Mouse (Mus musculus) liver, embryonic 11.5 days (tissue): Measurements from ENCODE around the gene Wiz. TPM values are rescaled to one million over a fixed set of nuclear protein-coding genes. Genes with fewer than 3 reads are reported as not detected.

Experiments used
- ATAC-seq: fragments of 200-750 bp; cut with Nextera tagmentation; replicated peaks from 2 replicates; pipeline ENCODE4 v1.8.0; 2017; ENCODE audit warnings: moderate number of reproducible peaks, mild to moderate bottlenecking, moderate TSS enrichment, moderate library complexity; ENCODE audit not compliant: low FRiP score
- DNase-seq: peaks from one replicate; pipeline ENCODE4 v3.0.0-alpha.2; 2017; ENCODE audit warnings: low spot score
- H3K27ac ChIP-seq: fragments of 300-500 bp; sonication (generic); 2 replicates; pipeline ENCODE4 v1.5.1; 2014; ENCODE audit warnings: mild to moderate bottlenecking, low read depth, low read length, control low read depth
- H3K27me3 ChIP-seq: fragments of 300-500 bp; sonication (generic); replicated peaks from 2 replicates; pipeline ENCODE4 v1.6.1; 2014; ENCODE audit warnings: low read length, mixed read lengths; ENCODE audit not compliant: control insufficient read depth, insufficient read depth
- H3K36me3 ChIP-seq: fragments of 300-500 bp; sonication (generic); 2 replicates; pipeline ENCODE4 v1.6.1; 2014; ENCODE audit warnings: mild to moderate bottlenecking, low read length, moderate library complexity, mixed read lengths; ENCODE audit not compliant: control insufficient read depth, insufficient read depth
- H3K4me1 ChIP-seq: fragments of 300-500 bp; sonication (generic); replicated peaks from 2 replicates; pipeline ENCODE4 v1.6.1; 2014; ENCODE audit warnings: low read length, mixed read lengths; ENCODE audit not compliant: control insufficient read depth, insufficient read depth
- H3K4me2 ChIP-seq: fragments of 300-500 bp; sonication (generic); 2 replicates; pipeline ENCODE4 v1.6.1; 2014; ENCODE audit warnings: mild to moderate bottlenecking, control low read depth, moderate library complexity
- H3K4me3 ChIP-seq: fragments of 300-500 bp; sonication (generic); 2 replicates; pipeline ENCODE4 v1.5.1; 2014; ENCODE audit warnings: low read depth, low read length, control low read depth
- H3K9ac ChIP-seq: fragments of 300-500 bp; sonication (generic); 2 replicates; pipeline ENCODE4 v1.6.1; 2014; ENCODE audit warnings: low read depth, low read length, control low read depth
- H3K9me3 ChIP-seq: fragments of 300-500 bp; sonication (generic); 2 replicates; pipeline ENCODE4 v1.6.1; 2016; ENCODE audit warnings: low read length, inconsistent platforms, mixed read lengths; ENCODE audit not compliant: control insufficient read depth
- WGBS: fragments of 180-500 bp; shearing (Covaris S2); extraction: QIAGEN DNeasy Blood & Tissue Kit; methylation state at CpG from one replicate; pipeline ENCODE4 v1.1.7; 2014; 5-methylcytosine and 5-hydroxymethylcytosine counted together
- polyA plus RNA-seq: library from polyadenylated mRNA; unstranded; fragments of >200 nt; fragmentation: Nextera tagmentation; extraction: Ambion mirVana; gene quantifications from 2 replicates; pipeline ENCODE4 v1.2.1, GENCODE M21; 2014

Wiz gene
- polyA plus RNA-seq, 1 experiment from 2014 or later = 25.7 TPM

DNA sequence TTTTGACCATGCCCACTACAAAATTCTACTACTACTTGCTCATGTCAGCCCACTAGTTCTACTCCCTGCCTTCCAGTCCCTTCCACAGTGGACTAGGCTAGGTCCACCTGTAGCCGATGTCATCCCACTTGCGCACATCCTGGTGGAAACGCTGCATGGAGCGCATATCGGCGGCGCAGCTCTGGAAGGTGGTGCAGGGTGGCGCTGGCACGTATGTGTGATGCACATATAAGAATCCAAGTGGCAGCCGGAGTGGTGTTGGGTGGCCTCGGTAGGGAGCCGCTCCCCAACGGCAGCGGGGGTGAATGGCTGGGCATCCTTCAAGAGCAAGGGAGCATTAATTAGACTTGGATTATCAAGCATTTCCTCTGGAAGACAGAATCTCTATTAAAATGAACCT is 27.5 kb upstream of the Wiz start:
- Histone ChIP-seq H3K27ac (no peak overlapping the region), H3K27me3 (peaks cover 9% of the 10 kb centered on the region), H3K9me3 (no peaks in the 10 kb centered on the region), H3K36me3 (no peaks in the 10 kb centered on the region), H3K4me3 (no peak overlapping the region), H3K4me1 (no peaks in the 10 kb centered on the region), H3K4me2 (no peak overlapping the region), H3K9ac (no peak overlapping the region)
- 91% methylated on average over 14 of the region's 14 CpGs for WGBS
- DNase-seq = no peak
- ATAC-seq = no peak

DNA sequence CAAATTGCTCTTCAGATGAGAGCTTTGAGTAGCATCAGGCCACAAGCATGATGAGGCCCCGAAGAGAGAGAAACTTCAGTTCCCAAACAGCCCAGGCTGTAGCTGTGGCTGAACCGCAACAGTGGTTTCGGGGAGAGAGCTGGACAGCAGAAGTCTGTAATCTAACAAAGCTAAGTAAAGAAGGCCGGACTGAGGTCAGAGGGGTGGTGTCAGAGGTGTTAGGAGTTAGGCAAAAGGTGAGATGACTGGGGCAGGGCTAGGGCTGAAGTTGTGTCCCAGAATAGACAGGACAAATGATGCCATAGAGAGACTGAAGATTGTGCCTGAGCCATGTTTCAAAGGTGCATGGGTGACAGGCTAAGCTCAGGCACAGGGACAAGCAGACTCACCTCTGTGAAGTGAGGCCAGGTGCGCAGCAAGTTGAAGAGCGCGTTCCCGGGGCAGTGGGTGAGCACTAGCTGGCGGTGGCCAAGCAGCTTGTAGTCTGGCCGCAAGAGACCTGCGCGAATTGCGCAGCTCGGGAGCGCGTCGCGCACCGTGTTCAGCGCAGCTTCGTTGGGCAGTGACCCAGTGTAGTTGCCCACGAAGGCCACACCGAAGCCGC is 26.3 kb upstream of the Wiz start:
- H3K4me2 ChIP-seq = peak overlapping the region; percentile 18; the same call in 1 of the 2 replicates
- no peak overlapping the region for H3K4me3 ChIP-seq
- no peaks in the 10 kb centered on the region for H3K36me3 ChIP-seq
- no peak overlapping the region for H3K27ac ChIP-seq
- no peak overlapping the region for H3K9ac ChIP-seq
- ATAC-seq = no peak
- H3K27me3 ChIP-seq = peaks cover 9% of the 10 kb centered on the region
- DNase-seq = no peak
- 46% methylated on average over 24 of the region's 24 CpGs for WGBS
- no peaks in the 10 kb centered on the region for H3K9me3 ChIP-seq
- no peaks in the 10 kb centered on the region for H3K4me1 ChIP-seq

DNA sequence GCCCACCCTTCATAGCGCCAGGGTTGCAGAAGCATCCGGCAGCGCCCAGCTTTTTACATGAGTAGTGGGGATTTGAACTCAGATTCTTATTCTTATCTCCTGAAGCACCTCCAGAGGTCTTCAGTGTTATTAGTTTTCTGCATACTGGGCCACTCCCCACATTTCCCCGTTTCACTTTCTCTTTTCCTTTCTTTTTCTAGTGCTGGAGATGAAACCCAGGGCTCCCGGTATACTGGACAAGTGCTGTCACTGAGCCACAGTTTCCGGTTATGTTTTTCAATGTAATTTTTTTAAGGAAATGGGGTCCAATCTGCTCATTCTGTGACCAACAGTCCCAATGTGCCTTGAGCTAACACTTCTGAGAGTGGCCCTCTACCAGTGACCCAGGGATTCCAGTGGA is 22.7 kb upstream of the Wiz start:
- Histone ChIP-seq H3K4me1 (no peaks in the 10 kb centered on the region), H3K27me3 (peaks cover 9% of the 10 kb centered on the region), H3K36me3 (no peaks in the 10 kb centered on the region), H3K9ac (no peak overlapping the region), H3K4me3 (no peak overlapping the region), H3K4me2 (no peak overlapping the region), H3K9me3 (no peaks in the 10 kb centered on the region), H3K27ac (no peak overlapping the region)
- ATAC-seq (no peak), DNase-seq (no peak)
- WGBS = 82% methylated on average over 6 of the region's 6 CpGs

DNA sequence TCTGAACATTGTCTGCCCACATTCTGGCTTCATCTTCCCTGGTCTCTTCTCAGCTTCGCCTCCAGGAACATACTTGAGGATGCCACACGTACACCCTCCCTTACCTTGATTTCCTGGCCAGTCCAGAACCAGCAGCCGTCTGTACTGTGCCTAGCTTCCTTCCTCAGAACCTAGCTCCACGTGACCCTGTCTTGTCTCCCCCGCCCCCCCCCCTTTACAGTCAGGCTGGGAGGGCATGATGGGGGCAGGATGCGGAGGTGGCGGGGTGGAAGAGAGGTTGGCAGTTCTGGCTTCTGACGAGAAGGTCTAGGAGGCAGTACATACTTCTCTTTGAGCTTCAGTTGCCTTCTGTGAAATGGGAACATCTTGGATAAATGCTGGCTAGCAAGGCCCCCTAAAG is 14.2 kb upstream of the Wiz start, which contains the start of gene Rasal3:
Gene Rasal3, minus strand, starts transcription at position 167 of the 400 bp plus-strand sequence.
- WGBS = 36% methylated on average over 8 of the region's 8 CpGs
- H3K27ac ChIP-seq = no peak within 1 kb of the TSS; the same call in 1 of the 2 replicates
- ATAC-seq = peak; percentile 43; the same call in 1 of the 2 replicates

DNA sequence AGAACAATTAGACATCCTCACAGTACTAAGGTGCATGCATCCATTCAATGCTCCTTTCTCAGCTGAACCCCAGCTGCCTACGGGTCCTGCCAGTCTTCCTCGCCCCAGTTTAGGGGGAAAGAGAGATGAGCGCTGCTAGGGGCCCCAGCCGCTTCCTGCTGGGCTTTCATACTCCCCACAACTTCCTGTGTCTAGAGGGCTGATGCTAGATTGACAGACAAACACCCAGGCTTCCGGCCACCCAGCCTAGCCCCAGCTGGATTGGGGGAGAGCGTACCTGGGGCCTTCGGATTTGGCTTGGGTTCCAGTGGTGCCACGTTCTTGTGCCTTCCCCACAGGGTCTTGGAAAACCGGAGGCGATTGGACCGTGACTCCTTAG is 13.5 kb upstream of the Wiz start:
- Histone ChIP-seq H3K27ac (no peak overlapping the region), H3K9ac (peak overlapping the region; percentile 51)

More for the DNA sequence above, 14.2 kb upstream of the Wiz start, which contains the start of gene Rasal3:
- H3K36me3 ChIP-seq = no peaks in the 10 kb centered on the region
- peak within 1 kb of the TSS; percentile 48 for H3K4me3 ChIP-seq
- 0 out of 2 replicates have a peak, but pooled peaks cover 2% of the 10 kb centered on the region for H3K27me3 ChIP-seq
- H3K9ac ChIP-seq = peak within 1 kb of the TSS; percentile 51
- H3K4me1 ChIP-seq = no peaks in the 10 kb centered on the region; the same call in 1 of the 2 replicates
- H3K4me2 ChIP-seq = peak within 1 kb of the TSS; percentile 73
- no peaks in the 10 kb centered on the region for H3K9me3 ChIP-seq
- no peak for DNase-seq

DNA sequence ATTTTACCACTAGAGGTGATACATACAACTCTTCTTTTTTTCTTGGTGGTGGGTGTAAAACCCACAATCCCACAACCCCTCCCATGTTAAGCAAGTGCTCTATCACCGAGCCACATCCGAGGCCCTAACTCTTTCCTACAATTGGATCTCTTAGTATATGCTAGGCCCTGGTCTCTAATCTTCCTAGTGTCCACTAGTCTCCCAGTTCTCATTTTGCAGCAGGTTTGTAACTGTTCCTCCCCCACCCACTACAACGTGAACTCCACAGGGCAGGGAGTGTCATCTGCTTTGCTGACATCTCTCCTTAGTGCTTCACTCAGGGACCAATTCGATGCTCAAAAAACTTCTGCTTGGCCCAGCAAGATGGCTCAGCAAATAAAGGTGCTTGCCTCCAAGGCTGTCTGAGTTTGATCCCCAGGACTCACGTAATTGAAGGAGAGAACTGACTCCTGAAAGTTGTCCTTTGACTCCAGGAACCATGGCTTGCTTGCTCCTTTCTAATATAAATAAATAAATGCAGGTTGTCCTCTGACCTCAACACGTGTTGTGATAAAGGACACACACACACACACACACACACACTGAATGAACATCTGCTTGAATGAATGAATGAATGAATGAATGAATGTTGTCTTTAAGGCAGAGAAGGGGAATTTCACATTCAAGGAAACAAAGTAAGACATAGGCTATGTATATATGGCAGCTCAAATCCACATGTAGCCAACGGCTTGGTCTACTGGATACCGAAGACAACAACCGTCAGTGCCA is 13.0 kb upstream of the Wiz start:
- no peak; the same call in none of the 2 replicates for ATAC-seq
- WGBS = 47% methylated on average over 9 of the region's 9 CpGs
- Histone ChIP-seq H3K9ac (peak overlapping the region; percentile 51), H3K27ac (no peak overlapping the region), H3K36me3 (no peaks in the 10 kb centered on the region), H3K4me1 (no peaks in the 10 kb centered on the region; the same call in 1 of the 2 replicates), H3K27me3 (peaks cover 11% of the 10 kb centered on the region), H3K9me3 (no peaks in the 10 kb centered on the region), H3K4me2 (peak overlapping the region; percentile 73), H3K4me3 (peak overlapping the region; percentile 48)
- DNase-seq = no peak

More for the DNA sequence above, 13.5 kb upstream of the Wiz start:
- peak overlapping the region; percentile 48 for H3K4me3 ChIP-seq
- no peaks in the 10 kb centered on the region for H3K36me3 ChIP-seq
- 34% methylated on average over 11 of the region's 11 CpGs for WGBS
- ATAC-seq (peak; percentile 86), DNase-seq (peak; percentile 51)
- peaks cover 6% of the 10 kb centered on the region; the same call in 1 of the 2 replicates for H3K27me3 ChIP-seq
- H3K4me1 ChIP-seq = no peaks in the 10 kb centered on the region; the same call in 1 of the 2 replicates
- H3K4me2 ChIP-seq = peak overlapping the region; percentile 73
- H3K9me3 ChIP-seq = no peaks in the 10 kb centered on the region

DNA sequence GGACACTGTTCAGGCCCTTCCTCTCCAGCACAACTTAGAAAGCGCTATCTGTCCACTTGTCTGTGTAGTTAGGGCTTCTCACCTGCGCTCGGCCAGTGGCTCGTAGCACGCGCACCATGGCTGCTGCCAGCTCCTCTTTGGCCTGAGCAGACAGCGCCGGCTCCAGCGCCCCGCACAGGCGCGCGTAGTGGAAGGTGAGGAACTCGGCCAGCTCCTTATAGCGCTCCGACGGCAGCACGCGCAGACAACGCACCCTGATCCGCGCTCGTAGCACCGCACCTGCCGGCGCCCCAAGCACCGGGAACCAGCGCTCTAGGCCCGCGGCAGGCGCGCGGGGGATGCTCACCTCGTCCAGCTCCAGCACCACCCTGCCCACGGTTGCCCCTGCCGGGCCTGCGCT is 7.0 kb upstream of the Wiz start:
- DNase-seq (no peak), ATAC-seq (no peak)
- peaks cover 46% of the 10 kb centered on the region for H3K27me3 ChIP-seq
- H3K36me3 ChIP-seq = no peaks in the 10 kb centered on the region
- peak overlapping the region; percentile 54 for H3K4me2 ChIP-seq
- H3K4me1 ChIP-seq = no peaks in the 10 kb centered on the region; the same call in 1 of the 2 replicates
- no peaks in the 10 kb centered on the region for H3K9me3 ChIP-seq
- H3K27ac ChIP-seq = no peak overlapping the region
- H3K4me3 ChIP-seq = peak overlapping the region; percentile 20
- no peak overlapping the region for H3K9ac ChIP-seq
- WGBS = 36% methylated on average over 37 of the region's 37 CpGs

DNA sequence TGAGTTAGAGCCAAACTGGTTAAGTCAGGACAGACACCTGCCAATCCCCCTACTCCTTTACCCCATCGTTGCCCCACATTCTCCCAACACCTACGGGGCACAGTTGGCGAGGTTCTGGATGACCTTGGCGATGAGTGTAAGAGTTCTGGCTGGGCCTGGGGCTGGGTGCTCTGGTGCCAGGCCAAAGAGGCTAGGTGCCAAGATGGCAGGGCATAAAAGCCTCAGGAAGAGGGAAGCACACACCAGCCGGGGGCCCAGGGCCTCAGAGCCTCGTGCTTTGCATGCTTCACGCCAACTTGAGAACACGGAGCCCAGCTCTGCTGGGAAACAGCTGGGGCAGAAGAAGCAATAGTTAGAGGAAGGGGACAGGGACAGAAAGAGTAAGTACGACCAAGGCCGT is 4.7 kb upstream of the Wiz start:
- 80% methylated on average over 10 of the region's 10 CpGs for WGBS
- H3K9ac ChIP-seq = no peak overlapping the region
- H3K4me3 ChIP-seq = no peak overlapping the region
- H3K9me3 ChIP-seq = no peaks in the 10 kb centered on the region
- H3K36me3 ChIP-seq = no peaks in the 10 kb centered on the region
- H3K27me3 ChIP-seq = peaks cover 46% of the 10 kb centered on the region
- no peak overlapping the region for H3K27ac ChIP-seq
- DNase-seq (no peak), ATAC-seq (no peak)
- H3K4me1 ChIP-seq = no peaks in the 10 kb centered on the region; the same call in 1 of the 2 replicates
- H3K4me2 ChIP-seq = no peak overlapping the region
